ENCODE assay signal across 16 mouse cellular contexts in genomic region chr15:88808121-88808520, GRCm38 (mm10).
"Had no signal": no experiment of that assay in that cellular context is flagged by ENCODE, and none has a peak within 500 bp of the region (broad histone marks: within the 10 kb centered on the region; RNA-seq: fewer than 3 reads in every experiment).

No protein-coding gene starts in this region.

- H3K27me3 ChIP-seq: neural tube, embryonic 13.5 days; neural tube, embryonic 15.5 days; stomach, embryonic 15.5 days had no signal

- H3K4me2 ChIP-seq: neural tube, embryonic 13.5 days; neural tube, embryonic 15.5 days; stomach, embryonic 15.5 days had no signal

- DNase-seq: retina, postnatal 1 day; right cerebral cortex, adult 18-20 months; right cerebral cortex, postnatal 14 days; right cerebral cortex, postnatal 25 days; right cerebral cortex, postnatal 4 days; spleen, adult 18-20 months; thymus, adult 18-20 months; thymus, adult 2 months; thymus, postnatal 14 days; thymus, postnatal 25 days; thymus, postnatal 36 days; thymus, postnatal 4 days had no signal

- H3K9me3 ChIP-seq: neural tube, embryonic 13.5 days; neural tube, embryonic 15.5 days; stomach, embryonic 15.5 days had no signal

- H3K27ac ChIP-seq: neural tube, embryonic 13.5 days; neural tube, embryonic 15.5 days; stomach, embryonic 15.5 days; stomach, postnatal 0 days had no signal

- H3K9ac ChIP-seq: neural tube, embryonic 13.5 days; neural tube, embryonic 15.5 days; stomach, embryonic 15.5 days had no signal

- H3K4me3 ChIP-seq: neural tube, embryonic 13.5 days; neural tube, embryonic 15.5 days; stomach, embryonic 15.5 days had no signal

- H3K4me1 ChIP-seq: neural tube, embryonic 13.5 days; neural tube, embryonic 15.5 days; stomach, embryonic 15.5 days had no signal
